Mouse (Mus musculus) embryo, embryonic 10 days (tissue): ENCODE results near the gene Inha.

Source experiments
- DNase-seq: peaks from one replicate; pipeline ENCODE4 v3.0.0-alpha.2; 2015; ENCODE audit warnings: low spot score

Gene Inha

DNA sequence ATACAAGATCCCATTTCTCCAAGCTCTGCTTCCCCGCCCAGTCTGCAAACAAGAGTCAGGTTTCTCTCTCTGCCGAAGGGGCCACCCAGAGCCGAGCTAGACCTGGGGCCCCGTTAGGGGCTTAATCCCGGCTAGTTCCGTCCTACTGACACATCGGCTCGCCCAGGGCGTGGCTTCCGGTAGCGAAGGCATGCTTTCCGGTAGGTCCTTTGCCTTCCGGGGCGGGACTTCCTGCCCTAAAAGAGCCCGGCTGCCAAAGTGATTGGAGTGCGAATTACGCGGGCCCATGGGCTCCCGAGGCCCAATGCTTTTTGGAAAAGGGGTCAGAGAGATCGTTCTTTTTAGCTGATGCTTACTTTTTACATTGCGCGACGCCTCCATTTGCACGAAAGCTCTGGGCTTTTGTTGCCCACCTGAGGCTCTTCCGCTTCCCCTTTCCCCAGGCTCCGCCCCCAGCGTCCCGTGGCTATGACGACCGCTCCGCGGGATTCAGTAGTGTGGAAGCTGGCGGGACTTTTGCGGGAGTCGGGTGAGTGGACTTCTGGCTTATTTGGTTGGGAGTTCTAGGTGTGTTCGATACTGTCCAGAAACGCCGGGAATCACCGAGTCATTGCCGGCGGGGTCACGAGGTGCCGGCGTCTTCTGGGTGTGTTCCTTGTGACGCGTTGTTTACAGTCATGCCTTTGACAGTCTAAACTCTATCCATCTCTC, 14.6 kb downstream of the Inha start, which contains the start of gene Stk11ip:
Gene Stk11ip, plus strand, starts transcription at position 209 of the 711 bp plus-strand sequence.
- DNase-seq: peak; percentile 98

DNA sequence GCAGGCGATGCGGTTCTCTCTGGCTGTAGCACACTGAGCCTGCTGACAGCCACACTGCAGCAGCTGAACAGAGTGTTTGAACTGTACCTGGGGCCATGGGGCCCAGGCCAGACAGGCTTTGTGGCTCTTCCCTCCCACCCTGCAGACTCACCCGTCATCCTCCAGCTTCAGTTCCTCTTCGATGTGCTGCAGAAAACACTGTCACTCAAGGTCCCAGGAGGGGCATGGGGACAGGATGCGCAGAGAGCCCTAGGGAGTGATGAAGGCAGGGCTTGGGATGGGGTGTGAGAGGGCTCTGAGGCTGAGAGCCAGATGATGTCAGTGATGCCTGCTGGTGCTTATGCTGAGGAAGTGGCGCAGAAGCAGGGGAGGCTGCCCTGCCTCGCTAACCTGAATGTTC, 17.8 kb downstream of the Inha start:
- no peak for DNase-seq

DNA sequence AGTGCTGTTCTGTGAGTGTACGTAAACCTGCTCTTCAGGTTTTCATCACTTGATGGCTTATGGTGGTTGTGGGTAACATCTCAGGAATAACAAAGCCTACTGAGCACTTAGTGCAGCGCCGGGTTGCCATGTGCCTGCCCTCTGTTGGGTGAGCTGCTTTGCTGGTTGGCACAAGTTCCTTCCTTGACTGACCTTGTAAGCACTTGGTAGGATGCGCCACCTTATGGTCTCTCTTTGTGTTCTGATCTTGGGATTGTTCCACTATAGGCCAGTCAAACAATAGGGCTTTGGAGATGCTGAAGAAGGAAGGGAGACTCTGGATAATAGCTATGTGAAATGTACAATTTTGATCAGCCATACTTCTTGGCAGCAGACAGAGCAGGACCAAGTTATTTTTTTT, 23.7 kb downstream of the Inha start:
- DNase-seq: no peak

DNA sequence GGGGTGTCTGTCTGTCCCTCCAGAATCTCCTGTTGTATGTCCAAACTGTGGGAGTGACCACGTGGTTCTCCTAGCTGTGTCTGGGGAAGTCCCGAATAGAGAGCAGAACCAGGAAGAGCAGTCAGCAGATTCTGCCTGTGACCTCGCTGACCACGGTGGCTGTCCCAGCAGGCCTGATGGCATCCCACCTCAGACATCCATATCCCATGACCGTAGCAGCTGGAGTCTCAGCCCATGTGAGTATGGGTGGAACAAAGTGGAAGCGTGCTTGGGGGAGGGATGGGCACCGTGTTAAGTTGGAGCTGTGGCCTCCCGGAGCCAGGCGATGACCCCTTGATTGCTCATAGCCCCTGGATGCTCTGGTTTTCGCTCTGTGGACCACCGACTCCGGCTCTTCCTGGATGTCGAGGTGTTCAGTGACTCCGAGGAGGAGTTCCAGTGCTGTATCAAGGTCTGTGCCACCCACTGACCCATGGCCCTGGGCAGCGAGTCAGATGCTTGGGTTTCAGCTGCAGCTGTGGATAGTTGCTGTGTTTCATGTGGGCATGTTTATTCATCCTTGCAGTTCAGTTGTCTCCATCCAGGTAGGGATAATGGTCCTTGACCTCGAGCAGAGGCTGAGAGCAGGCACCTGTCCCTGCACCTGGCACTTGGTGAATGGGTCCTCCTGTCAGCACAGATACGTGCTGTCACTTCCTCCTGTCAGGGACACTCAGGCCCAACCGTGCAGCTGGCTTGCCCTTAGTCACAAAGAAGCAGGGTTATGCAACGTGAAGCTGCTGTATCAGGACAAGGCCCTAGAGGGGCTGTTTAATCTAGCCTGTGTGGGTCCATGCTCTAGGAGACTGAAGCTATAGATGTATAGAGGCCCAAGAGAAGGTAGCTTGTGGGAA, 25.6 kb downstream of the Inha start:
- DNase-seq: no peak

GRCm38 (mm10) chr1:75533325-75534252, 26.7 kb downstream of the Inha start:
- DNase-seq: no peak

GRCm38 (mm10) chr1:75537587-75537986, 30.7 kb downstream of the Inha start:
- DNase-seq: no peak

DNA sequence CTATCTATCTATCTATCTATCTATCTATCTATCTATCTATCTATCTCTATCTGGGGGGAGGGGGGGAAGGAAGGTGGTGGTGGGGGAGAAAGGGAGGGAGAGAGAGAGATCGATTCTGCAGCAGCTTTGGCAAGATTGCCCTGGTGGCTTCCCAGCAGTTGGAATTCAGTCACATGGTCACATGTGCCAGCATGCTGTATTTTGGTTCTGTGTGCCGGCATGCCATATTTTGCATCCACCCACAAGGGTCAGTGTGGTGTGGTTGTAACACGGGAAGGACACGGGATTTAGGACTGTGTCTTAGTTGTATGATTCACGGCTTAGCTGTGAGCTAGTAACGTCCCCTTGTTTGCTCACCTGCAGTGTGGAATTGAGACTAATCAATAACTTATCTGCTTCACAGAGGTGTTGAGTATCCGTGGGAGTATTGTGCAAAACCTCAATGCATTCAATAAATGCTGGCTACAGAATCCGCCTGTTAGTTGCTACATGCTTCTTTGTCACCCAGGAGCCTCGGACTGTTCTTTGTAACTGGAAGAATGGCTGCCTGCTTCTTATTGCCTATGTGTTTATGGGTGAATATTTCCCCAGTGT, 31.8 kb downstream of the Inha start:
- no peak for DNase-seq

DNA sequence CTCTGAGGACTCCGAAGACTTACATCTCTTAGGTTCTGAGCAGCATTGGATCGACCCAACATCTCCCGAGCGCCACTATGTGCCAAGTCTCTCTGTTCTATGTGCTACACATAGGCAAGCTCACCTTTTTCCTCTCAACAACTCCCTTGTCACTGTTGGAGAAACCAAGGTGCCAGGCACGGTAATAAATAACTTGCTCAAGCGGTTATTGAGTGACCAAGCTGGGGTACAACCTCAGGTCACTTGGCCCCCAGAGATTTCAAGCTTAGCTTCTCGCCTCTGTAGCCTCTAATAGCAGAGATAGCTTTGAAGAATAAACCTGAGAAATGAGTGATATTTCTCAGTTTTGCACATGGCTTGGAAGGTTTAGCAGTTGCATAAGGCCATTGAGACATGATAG, 34.6 kb downstream of the Inha start:
- no peak for DNase-seq

DNA sequence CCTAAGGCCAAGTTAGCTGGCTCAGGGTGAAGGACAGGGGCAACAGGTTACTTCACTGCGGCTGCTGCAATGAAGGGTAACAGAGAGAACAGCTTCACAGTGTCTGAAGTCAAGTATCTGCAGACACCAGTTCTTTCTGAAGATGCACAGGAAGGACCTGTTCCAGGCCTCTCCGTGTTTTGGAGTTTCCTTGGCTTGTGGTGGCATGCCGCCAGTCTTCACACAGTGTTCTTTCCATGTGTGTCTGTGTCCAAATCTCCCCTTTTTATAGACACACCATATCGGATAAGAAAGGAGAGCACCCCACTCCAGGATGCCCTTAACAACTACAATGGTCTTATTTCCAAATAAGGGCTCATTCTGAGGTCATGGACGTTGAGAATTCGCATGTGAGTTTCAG, 37.5 kb downstream of the Inha start:
- DNase-seq: no peak

DNA sequence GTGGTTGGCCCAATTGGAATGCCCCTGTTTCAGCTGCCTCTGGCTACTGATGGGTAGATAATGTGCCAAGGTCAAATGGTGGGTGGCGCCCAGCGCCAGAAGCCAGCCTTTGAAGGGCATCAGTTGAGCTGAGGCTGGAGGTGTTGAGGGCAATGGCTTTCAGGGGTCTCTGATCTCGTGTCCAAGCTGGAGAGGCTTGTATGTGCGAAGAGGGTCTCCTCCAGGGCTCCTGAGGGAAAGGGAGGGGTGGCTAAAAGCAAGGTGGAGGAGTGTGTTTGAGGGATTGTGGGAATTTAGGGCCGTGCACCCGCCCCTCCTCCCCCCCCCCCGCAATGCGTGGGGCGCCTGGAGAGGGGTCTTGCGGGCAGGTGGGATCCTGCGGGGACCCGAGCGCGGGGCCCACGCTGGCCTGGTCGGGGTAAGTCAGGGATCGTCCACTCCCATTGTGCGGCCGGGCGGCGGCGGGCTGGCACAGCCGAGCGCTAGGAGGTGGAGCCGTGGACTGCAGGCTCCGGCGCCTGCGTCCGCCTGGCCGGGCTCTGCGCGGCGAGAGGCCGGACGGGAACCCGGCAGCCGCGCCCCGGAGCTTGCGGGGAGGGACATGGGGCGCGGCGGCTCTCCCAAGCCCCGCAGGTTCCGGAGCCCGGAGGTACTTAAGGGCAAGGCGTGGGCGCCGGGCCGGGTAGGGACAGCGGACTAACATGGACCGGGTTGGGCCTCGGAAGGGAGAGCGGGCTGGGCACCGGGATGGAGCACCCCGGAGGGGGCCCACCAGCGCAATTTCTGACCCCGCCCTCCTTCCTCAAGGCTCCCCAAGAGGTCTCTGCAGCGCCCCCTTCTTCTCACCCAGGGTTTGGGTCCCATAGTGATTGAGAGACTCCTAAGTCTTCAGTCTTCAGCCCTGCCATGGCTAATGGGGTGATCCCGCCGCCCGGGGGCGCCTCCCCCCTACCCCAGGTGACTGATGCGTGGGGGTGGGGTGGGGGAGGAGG, 39.4 kb downstream of the Inha start, which contains the start of gene Slc4a3:
Gene Slc4a3, plus strand, starts transcription at position 302 of the 992 bp plus-strand sequence.
- peak; percentile 73 for DNase-seq

- DNase-seq: no peak
These were observed 40.5 kb downstream of the Inha start for GRCm38 (mm10) chr1:75547351-75547750.

DNA sequence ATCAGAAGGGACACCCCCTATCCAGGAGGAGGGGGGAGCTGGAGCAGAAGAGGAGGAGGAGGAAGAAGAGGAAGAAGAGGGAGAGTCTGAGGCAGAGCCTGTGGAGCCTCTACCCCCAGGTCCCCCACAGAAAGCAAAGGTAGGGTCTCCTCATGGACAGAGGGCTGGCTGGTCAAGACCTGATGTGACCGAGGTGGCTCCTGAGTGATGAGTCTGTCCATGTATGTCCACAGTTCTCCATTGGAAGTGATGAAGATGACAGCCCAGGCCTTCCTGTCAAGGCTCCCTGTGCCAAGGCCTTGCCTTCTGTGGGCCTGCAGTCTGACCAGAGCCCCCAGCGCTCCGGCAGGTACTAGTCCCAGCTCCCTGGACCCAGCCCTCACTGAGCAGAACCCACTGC, 41.2 kb downstream of the Inha start:
- no peak for DNase-seq

DNA sequence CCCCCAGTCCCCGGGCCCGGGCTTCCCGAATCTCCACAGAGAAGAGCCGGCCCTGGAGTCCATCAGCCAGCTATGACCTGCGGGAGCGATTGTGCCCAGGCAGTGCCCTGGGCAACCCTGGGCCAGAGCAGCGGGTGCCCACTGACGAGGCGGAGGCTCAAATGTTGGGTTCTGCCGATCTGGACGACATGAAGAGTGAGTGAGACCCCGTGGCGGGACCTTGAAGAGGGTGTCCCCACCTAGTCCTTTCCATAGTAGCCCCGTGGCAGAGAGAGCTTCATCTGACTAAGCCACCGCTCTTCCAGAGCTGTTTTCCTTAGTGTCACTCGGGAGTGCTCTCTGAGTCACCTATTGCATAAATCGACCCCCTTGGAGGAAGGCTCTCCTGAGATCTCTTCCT, 42.0 kb downstream of the Inha start:
- DNase-seq: no peak

DNA sequence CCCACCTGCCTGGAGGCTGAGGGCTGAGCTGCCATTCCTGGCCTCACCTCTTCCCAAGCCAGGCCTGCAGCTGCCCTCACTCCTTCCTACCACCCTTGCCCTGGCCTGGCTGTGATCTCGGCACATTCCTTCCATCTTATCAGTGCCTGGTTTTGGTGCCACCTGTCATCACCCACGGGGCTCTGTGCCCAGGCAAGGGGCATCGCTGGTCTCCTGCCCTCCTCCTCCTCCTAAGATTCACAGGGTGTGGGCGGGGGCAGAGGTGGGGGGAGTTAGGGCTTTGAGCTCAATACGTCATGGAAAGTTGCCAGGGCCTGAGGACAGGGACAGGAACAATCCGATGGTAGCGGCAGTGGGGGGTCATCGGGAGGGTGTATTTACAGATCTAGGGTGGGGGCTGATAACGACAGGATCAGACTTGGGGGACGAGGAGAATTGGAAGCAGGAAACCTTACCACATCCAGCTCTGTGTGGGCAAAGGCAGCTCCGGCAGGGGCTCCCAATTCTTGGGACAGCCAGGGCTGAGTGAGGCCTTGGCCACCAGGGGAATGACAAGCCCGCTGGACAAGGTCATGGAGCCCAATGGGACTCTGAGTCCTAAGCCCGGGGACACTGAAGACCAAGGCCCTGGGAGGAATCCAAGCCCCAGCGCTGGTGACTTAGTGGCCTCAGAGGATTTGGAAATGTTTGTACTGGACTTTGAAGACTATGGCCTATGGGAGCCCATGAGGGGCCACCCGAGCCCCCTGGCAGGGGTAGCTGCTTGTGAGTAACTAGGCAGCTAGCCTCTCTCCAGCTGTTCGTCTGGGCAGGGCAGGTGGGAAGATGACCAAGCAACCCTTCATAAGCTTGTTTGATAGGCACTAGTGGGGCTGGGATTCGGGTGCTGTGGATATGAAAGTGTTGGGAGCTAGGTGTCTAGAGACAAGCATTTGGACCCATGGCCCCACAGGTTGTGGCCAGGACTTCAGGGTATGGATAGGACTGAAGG, 42.7 kb downstream of the Inha start:
- DNase-seq: no peak

DNA sequence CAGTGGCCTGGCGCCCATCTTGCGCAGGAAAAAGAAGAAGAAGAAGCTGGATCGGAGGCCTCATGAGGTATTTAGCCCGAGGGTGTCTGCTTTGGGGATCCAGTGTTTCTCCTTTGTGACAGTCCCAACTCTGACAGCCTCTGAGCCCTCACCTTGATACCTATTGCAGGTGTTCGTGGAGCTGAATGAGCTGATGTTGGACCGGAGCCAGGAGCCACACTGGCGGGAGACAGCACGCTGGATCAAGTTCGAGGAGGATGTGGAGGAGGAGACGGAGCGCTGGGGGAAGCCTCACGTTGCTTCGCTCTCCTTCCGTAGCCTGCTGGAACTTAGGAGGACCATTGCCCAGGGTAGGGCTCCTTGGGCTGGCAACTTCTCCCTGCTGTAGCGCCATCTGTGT, 43.7 kb downstream of the Inha start:
- no peak for DNase-seq

- DNase-seq: no peak
These were observed 48.8 kb downstream of the Inha start for GRCm38 (mm10) chr1:75555680-75556079.

DNA sequence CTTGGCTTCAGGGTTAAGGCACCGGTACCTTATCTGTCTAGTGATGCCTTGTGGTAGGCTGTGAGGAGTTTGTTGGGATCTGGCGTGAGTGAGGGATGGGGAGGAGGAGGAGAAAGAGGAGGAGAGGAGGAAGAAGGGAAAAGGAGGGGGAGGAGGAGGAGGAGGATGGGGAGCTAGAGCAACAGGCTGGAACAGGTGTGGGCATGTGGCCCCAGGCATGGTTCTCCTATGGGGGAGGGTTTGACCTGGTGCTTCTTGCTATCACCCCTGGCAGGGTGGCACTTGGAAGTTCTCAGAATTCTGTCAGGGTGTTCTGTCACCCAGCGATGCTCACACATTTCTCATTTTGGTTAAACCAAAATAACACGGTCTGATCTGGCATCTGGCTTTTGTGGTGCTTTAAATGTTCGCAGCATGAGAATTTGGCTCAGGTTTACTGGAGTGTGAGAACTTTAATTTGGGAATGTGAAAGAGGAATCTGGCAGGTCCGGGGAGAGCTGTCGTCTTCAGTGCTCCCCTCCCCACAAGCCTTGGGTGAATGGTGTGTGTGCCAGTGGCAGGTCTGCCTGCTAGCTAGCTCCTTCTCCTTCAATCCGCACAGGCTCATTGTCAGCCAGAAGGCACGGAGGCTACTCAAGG, 49.4 kb downstream of the Inha start:
- no peak for DNase-seq

GRCm38 (mm10) chr1:75557041-75557440, 50.2 kb downstream of the Inha start:
- no peak for DNase-seq
